Mouse (Mus musculus) embryo, embryonic 10 days (tissue): ENCODE data around the gene Hoxa5.

Experiments used
- DNase-seq: peaks from one replicate; pipeline ENCODE4 v3.0.0-alpha.2; 2015; ENCODE audit warnings: low spot score

Hoxa5 gene

DNA sequence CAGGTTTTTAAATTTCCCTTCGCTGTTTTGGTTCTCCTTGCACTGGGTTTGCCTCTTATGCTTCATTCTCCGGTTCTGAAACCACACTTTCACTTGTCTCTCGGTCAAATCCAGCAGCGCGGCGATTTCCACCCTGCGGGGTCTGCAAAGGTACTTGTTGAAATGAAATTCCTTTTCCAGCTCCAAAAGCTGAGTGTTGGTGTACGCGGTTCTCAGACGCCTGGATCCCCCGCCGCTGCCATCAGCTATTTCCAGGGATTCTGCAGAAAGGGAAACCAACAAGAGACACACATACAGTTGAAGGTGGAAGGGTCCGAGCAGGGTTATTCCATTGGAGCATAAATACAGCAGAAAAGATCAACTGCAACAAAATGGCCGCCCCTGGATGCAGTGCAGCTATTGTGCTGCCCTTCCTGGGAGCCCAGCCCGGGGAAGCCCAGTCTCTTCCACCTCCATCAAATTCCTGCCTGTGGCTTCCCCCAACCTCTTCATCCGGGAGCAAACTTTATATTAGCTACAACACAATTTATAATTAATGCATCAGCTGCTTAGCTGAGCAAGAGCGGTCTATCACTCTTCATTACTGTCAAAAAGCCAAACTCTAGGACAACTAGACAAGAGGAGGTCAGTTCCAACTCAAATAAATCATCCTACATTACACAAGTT, 40.9 kb downstream of the Hoxa5 start:
- DNase-seq: peak; percentile 75

DNA sequence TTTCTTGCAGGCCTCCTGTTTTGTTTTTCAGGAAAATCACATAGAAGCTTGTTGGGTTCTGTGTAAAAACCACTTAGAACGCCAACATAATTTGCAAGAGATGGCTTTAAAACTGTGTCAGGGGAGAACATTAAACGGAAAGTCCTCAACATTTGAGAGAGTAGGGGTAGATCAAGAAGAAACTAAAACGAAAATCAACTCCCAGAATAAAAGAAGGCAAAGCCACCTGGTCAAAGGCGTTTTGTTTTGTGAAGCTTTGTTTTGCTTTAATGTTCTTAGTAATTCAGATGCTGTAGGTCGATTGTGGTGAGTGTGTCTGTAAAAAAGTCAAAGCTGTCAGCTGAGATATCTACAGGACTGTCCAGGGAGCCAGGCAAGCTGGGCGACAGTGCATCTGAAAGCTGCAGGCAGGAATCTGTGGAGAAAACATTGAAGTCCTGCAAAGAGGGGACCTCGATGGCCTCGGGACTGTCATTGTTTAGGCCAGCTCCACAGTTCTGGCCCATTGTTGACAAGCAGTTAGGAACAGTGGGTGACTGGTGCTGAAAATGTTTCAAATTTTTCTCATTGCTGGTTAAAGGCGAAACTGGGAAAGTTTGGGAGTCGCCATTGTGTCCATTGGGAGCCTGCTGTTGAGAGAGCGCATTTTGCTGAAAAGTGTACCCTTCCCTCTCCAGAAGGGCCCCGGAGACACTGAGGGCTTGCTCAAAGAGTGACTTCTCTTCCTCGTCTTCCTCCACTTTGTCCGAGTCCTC, 41.6 kb downstream of the Hoxa5 start:
- peak; percentile 50 for DNase-seq

DNA sequence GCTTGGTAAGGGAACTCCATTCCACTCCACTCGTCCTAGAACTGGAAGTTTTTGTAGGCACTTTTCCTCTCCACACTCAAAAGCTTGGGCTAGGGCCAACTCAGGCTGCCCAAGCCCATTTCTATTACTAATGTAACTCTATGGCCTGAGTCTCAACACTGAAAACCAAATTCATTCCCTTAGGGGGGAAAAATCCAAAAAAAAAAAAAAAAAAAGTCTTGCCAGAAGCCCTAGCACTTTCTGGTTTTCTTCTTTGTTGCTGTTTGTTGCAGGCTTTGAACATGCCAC, 42.4 kb downstream of the Hoxa5 start:
- DNase-seq: peak; percentile 9

GRCm38 (mm10) chr6:52161336-52162092, 42.9 kb downstream of the Hoxa5 start:
- peak; percentile 16 for DNase-seq

- peak; percentile 76 for DNase-seq
These were observed 43.7 kb downstream of the Hoxa5 start for GRCm38 (mm10) chr6:52160511-52161335.

DNA sequence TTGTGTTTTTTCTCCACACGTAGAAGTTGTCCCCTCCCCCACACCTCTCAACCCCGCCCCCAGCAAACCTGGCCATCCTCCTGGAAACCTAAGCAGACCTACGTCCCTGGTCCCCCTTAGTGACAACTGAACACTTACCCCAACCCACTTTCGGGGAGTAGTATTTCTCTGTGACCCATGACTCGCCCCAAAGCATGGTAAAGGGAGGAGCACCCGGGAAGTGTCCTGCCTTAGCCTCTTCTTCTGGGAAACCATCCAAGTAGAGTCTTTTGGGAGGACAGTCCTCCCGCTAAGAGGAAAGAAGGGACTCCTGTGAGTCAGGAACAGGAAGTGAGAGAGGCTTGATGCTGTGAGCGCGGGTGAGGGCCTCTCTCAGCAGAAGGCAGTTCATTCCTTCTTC, 44.4 kb downstream of the Hoxa5 start:
- DNase-seq: peak; percentile 40

- DNase-seq: peak; percentile 49
These were observed 45.1 kb downstream of the Hoxa5 start for GRCm38 (mm10) chr6:52159164-52159761.

DNA sequence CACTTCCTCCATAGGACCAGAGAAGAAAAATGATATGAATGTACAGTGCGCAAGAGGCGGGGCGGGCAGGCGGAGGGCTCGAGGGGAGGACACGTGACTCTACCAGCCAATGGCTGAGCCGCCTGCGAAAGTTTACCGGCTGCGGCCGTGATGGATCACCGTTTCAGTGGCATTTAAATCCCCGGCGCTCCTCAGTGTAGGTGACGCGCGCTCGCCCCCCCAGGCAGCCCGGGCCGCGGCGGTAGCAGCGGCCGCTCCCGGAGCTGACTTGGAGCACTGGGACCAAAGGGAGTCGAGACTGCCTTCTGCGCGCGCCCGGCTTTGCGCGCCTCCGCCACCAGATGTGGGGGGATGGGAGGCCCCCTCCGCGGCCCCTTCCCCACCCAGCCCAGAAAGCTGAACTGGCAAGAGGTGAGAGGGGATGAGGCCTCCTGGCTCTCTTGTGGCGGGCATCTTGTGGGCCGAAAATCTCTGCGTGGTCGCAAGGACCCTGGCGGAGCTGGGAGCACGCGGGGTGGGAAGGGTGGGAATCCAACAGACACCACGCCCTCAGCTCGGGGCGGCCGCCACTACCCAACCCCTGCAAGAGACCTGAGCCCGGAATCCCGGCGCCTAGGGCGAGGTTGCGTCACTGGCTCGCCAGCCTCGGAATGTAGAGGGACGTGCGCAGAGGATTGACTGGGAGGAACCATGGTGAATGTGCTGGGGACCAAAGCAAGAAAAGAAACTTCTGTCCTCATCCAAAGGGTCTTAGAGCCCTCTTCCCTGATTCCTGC, 45.9 kb downstream of the Hoxa5 start, which contains the start of gene Hoxa1:
Gene Hoxa1, minus strand, starts transcription at position 42 of the 776 bp plus-strand sequence.
- peak; percentile 92 for DNase-seq

DNA sequence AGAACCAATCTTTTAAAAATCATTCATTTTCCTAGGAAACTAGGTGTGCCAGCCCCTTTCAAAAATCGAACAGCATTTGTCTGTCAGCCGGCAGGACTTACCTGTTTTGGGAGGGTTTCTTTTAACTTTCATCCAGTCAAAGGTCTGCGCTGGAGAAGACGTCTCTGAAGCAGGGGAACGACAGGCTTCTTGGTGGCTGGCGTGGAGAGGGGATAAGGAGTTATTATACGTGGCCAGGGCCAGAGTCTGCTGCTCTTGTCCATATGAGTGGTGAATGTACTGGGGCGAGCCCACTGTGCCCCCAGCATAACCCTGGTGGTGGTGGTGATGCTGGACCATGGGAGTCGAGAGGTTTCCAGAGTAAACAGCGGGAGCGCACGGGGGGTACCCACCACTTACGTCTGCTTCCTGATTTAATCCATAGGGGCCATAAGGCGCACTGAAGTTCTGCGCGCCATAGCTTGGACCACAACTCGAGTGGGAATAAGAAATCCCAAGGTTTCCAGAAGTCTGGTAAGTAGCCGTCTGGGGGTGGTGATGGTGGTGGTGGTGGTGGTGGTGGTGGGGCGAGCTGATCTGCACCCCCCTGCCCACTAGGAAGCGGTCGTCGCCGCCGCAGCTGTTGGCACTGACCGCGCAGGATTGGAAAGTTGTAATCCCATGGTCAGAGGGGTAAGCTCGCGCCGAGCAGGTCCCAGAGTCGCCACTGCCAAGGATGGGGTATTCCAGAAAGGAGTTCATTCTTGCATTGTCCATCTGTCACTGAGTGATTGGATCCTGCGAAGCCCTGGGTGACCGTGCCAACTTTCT, 46.7 kb downstream of the Hoxa5 start:
- peak; percentile 29 for DNase-seq

GRCm38 (mm10) chr6:52156551-52157200, 47.7 kb downstream of the Hoxa5 start:
- peak; percentile 19 for DNase-seq

GRCm38 (mm10) chr6:52155471-52155870, 48.9 kb downstream of the Hoxa5 start:
- no peak for DNase-seq

DNA sequence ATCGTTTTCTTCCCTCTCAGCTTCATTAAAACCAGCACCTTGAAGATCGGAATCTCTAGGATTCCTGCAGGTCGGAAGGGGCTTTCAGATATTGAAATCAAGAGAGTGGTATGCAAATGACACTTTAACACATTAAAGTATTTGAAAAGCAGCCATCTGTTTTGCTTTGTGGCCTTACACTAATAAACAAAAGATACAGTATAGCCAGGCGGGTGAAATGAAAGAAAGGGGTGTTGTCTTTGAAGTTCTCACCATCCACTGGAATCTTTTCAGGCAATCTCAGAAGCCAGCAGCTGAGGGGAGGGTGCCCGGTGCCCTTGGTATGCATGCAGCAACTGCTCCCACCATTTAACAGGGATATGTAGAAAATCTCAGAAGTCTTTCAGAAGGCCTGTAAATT, 50.3 kb downstream of the Hoxa5 start:
- peak; percentile 6 for DNase-seq

DNA sequence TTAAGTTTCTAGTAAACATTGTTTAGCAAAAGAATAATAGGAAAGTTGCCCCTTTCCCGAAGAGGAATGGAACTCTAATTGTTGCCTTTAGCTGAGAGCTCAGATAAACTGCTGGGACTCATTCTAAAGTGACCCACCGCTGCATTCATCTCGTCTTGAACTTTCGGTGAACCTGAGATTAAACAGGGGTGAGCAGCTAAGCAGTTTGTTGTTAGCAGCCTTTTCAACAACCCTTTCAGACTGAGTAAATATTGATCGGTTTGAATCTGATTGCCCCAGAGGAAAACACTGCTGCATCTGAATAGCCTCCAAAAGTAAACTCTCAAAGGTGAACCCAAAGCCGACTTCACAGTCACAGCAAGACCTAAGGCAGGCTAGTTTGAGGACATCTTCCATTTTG, 51.1 kb downstream of the Hoxa5 start:
- peak; percentile 69 for DNase-seq

DNA sequence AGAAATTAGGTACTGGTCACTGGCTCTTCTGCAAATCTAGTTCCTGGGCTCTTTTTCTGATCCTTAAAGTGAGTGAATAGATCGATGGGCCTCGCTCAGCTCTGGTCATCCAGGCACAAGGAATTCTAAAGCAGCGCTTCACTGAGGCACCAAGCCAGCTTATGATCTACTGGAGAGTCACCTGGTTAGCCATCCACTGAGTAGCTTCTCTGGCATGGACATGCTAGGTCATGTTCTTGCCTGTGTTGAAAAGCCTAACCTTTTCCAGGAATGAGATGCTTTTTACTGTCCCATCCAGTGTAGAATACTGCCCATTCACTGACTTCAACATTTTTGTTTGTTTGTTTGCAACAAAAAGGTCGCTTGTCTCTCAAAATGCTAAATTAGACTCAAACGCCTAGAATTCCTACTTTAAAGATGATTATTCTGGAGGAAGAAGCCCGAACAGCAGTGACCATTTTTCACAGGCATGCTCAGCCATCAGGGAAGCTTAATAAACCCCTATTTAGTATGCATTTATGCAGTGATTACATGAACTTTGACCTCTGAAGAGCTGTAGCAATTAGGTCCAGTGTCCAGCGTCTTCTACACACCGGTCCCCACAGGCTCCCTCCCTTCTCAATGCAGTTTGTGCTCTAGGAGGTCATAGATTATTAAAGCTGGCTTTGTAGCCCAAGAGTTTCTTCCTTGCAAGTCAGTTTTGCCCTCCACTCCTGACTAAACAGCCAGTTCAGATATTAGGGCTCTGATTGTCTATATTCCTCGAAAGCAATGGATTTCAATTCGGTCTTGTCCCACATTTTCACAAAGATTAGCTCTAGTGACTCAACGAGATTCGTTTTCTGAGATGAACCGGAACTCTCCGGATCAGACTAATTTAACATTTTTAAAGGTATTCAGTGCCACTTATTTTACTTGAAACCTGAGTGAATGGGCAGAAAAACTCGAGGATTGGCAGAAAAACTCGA, 51.9 kb downstream of the Hoxa5 start:
- peak; percentile 63 for DNase-seq
